Mouse (Mus musculus) midbrain, embryonic 11.5 days (tissue): ENCODE data around the gene Smad3. TPM values are rescaled to one million over a fixed set of nuclear protein-coding genes. Genes with fewer than 3 reads are reported as not detected.
A peak's percentile ranks its signal among the peaks of the same experiment; 100 is the strongest.

Experiments used
- ATAC-seq: fragments of 200-750 bp; cut with Nextera tagmentation; 2 replicates; pipeline ENCODE4 v1.8.0; 2017; ENCODE audit warnings: moderate TSS enrichment, moderate library complexity; ENCODE audit not compliant: low FRiP score
- DNase-seq: peaks from one replicate; pipeline ENCODE4 v3.0.0; 2015; ENCODE audit warnings: low spot score; ENCODE audit errors: missing footprints
- H3K27ac ChIP-seq: fragments of 300-500 bp; sonication (generic); 2 replicates; pipeline ENCODE4 v1.5.1; 2014; ENCODE audit warnings: low read depth, low read length
- H3K27me3 ChIP-seq: fragments of 300-500 bp; sonication (generic); 2 replicates; pipeline ENCODE4 v1.6.1; 2014; ENCODE audit warnings: mild to moderate bottlenecking, low read length, moderate library complexity, mixed read lengths; ENCODE audit not compliant: control insufficient read depth, insufficient read depth
- H3K36me3 ChIP-seq: fragments of 300-500 bp; sonication (generic); 2 replicates; pipeline ENCODE4 v1.6.1; 2014; ENCODE audit warnings: mild to moderate bottlenecking, low read length, moderate library complexity, mixed read lengths; ENCODE audit not compliant: control insufficient read depth, insufficient read depth
- H3K4me1 ChIP-seq: fragments of 300-500 bp; sonication (generic); 2 replicates; pipeline ENCODE4 v1.6.1; 2014; ENCODE audit warnings: low read length; ENCODE audit not compliant: control insufficient read depth, insufficient read depth
- H3K4me2 ChIP-seq: fragments of 300-500 bp; sonication (generic); 2 replicates; pipeline ENCODE4 v1.6.1; 2014; ENCODE audit warnings: mild to moderate bottlenecking, moderate library complexity
- H3K4me3 ChIP-seq: fragments of 300-500 bp; sonication (generic); 2 replicates; pipeline ENCODE4 v1.5.1; 2014; ENCODE audit warnings: low read depth, low read length
- H3K9ac ChIP-seq: fragments of 300-500 bp; sonication (generic); 2 replicates; pipeline ENCODE4 v1.6.1; 2014; ENCODE audit warnings: low read length
- H3K9me3 ChIP-seq: fragments of 300-500 bp; sonication (generic); 2 replicates; pipeline ENCODE4 v1.6.1; 2016; ENCODE audit warnings: low read length; ENCODE audit not compliant: control insufficient read depth
- WGBS: fragments of 180-500 bp; shearing (Covaris S2); extraction: QIAGEN DNeasy Blood & Tissue Kit; methylation state at CpG from one replicate; pipeline ENCODE4 v1.1.7; 2014; 5-methylcytosine and 5-hydroxymethylcytosine counted together
- polyA plus RNA-seq: library from polyadenylated mRNA; unstranded; fragments of >200 nt; fragmentation: Nextera tagmentation; extraction: Ambion mirVana; gene quantifications from 2 replicates; pipeline ENCODE4 v1.2.1, GENCODE M21; 2014

Smad3 gene
- polyA plus RNA-seq, 1 experiment from 2014 or later: 16.5 TPM

DNA sequence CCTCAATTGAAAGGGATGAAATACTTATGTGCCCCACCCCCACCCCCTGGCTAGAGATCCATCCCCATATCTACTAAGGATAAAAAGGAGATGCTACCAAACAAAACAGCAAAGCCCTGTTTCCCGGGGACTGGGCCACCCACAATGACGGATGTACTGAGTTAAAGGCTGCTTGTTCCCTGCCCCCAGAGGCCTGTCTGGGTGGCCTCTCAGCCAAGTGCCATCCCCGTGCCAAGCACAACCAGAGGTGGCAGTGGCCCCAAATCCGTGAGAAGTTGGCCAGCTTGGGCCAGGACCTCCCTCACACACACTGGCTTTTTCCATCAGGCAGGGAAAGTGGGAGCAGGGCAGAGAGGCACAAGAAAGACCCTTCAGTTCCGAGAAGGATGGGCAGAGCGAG, 45.0 kb downstream of the Smad3 start:
- Histone ChIP-seq H3K36me3 (peaks cover 5% of the 10 kb centered on the region; the same call in 1 of the 2 replicates), H3K9ac (no peak overlapping the region), H3K9me3 (no peaks in the 10 kb centered on the region; the same call in 1 of the 2 replicates), H3K27ac (no peak overlapping the region), H3K4me2 (no peak overlapping the region), H3K27me3 (no peaks in the 10 kb centered on the region), H3K4me1 (peaks cover 8% of the 10 kb centered on the region), H3K4me3 (no peak overlapping the region)
- DNase-seq (no peak), ATAC-seq (no peak)
- 72% methylated on average over 6 of the region's 6 CpGs for WGBS

DNA sequence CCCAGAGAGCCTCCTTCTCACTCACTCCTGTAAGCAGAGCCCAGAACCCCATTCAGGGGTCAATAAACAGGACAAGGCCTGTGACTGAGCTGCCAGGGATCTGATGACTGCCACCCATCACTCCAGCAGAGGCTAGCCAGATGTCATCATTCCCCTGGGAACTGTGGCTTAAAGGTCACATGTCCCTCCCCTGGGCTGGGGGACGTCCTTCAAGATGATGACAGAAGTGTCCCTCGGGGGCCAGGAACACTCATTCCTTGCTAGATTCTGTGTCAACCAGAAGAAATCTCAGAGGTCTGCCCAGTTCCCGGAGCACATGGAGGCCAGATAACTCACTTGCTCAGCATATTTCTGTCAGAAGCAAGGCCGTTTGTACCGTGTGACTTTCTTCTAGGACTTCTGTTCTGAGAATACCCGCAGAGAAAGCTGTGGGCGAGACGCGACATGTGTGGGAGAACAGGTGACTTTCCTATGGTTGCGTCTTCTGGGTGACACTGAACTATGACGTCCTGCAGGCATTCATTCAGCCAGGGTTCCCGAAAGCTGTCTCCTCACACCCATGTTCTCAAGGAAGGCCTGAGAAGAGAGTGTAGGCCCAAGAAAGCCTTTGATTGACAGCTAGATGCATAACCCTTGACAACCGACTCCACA, 46.1 kb downstream of the Smad3 start:
- H3K4me1 ChIP-seq: peaks cover 8% of the 10 kb centered on the region

DNA sequence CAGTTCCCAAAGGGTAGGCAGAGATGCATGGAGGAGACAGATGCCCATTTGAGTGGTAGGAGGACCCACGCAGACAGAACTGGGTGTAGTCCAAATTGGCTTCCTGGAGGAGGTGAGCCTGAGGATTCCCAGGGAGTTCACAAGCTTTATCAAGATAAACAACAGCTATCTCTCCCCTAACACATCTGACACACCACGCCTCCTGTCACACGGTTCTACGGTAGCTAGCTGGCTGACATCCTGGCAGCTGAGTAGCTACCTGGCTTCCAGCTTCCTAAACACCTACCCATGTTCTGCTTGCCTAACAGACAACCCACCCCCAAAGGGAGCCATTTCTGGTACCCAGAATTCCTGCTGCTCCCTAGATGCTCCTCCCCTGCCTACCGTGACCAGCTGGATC, 47.9 kb downstream of the Smad3 start:
- H3K4me1 ChIP-seq: peaks cover 8% of the 10 kb centered on the region; the same call in 1 of the 2 replicates
- no peaks in the 10 kb centered on the region; the same call in 1 of the 2 replicates for H3K9me3 ChIP-seq
- H3K27me3 ChIP-seq: no peaks in the 10 kb centered on the region
- 98% methylated on average over 5 of the region's 5 CpGs for WGBS
- H3K9ac ChIP-seq: no peak overlapping the region
- no peak overlapping the region for H3K4me2 ChIP-seq
- DNase-seq: no peak
- ATAC-seq: no peak
- H3K27ac ChIP-seq: no peak overlapping the region
- peaks cover 5% of the 10 kb centered on the region; the same call in 1 of the 2 replicates for H3K36me3 ChIP-seq
- H3K4me3 ChIP-seq: no peak overlapping the region

More for the DNA sequence above, 46.1 kb downstream of the Smad3 start:
- DNase-seq (no peak), ATAC-seq (no peak)
- Histone ChIP-seq H3K36me3 (peaks cover 5% of the 10 kb centered on the region; the same call in 1 of the 2 replicates), H3K4me3 (no peak overlapping the region), H3K27me3 (no peaks in the 10 kb centered on the region), H3K9ac (no peak overlapping the region), H3K27ac (no peak overlapping the region), H3K9me3 (no peaks in the 10 kb centered on the region; the same call in 1 of the 2 replicates), H3K4me2 (no peak overlapping the region)
- 84% methylated on average over 13 of the region's 13 CpGs for WGBS

DNA sequence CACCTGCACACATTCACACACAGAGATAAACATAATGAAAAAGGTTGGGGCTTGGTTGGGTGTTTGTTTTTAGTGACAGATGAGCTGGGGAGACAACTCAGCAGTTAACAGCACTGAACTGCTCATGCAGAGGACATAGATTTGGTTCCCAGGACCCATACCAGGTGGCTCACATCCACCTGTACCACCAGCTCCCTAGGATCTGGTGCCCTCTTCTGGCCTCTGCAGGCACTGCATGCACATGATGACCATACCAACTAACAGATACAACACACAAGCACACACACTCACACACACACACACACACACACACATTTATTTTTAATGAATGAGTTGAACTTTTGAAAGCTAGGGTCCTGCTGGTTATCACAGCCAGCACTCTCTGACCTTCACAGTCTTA, 48.5 kb downstream of the Smad3 start:
- H3K27ac ChIP-seq: no peak overlapping the region
- H3K36me3 ChIP-seq: peaks cover 5% of the 10 kb centered on the region; the same call in 1 of the 2 replicates
- H3K4me3 ChIP-seq: no peak overlapping the region
- no peak overlapping the region for H3K9ac ChIP-seq
- no peak overlapping the region for H3K4me2 ChIP-seq
- H3K4me1 ChIP-seq: peaks cover 8% of the 10 kb centered on the region; the same call in 1 of the 2 replicates
- DNase-seq (no peak), ATAC-seq (no peak)
- H3K9me3 ChIP-seq: no peaks in the 10 kb centered on the region; the same call in 1 of the 2 replicates
- no peaks in the 10 kb centered on the region for H3K27me3 ChIP-seq

DNA sequence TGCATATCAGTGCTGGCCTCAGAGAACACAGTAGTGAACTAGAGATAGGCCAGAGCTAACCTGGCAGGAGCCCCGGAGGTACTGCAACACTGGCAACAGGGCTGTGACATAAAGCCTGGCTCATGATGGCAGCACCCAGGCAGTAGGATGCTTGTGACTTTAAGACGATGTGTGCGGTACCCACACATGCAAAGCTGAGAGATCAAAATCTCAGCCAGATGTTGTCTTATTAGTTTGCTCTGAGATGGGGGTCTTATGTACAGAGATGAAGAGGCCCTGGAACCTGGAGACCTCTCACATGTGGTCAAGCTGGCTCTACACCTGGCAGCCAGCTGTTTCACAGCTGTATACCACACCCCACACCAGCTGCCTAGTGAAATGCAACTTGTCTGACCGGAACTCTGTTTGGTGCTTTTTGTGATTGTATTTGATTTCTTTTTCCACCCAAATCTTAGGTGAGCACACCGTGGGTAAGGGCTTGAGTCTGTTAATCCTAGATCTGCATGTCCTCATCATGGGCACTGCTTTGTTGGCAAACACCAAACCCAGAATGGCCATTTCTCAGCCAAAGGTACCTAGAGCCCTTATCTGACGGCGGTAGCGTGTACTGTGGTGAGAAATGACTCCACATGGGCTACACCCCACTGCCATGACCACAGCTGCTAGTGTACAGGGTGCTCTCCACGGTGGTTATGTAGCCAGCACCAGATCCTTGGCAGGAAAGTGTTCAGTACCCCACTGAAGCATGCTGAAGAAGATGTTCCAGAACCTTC, 49.8 kb downstream of the Smad3 start:
- no peak overlapping the region for H3K4me3 ChIP-seq
- no peak overlapping the region for H3K27ac ChIP-seq
- H3K4me2 ChIP-seq: no peak overlapping the region
- peaks cover 5% of the 10 kb centered on the region; the same call in 1 of the 2 replicates for H3K36me3 ChIP-seq
- H3K27me3 ChIP-seq: no peaks in the 10 kb centered on the region
- H3K9ac ChIP-seq: no peak overlapping the region
- no peaks in the 10 kb centered on the region; the same call in 1 of the 2 replicates for H3K9me3 ChIP-seq
- DNase-seq (no peak), ATAC-seq (no peak)
- H3K4me1 ChIP-seq: peaks cover 7% of the 10 kb centered on the region; the same call in 1 of the 2 replicates
- WGBS: 94% methylated on average over 9 of the region's 9 CpGs

DNA sequence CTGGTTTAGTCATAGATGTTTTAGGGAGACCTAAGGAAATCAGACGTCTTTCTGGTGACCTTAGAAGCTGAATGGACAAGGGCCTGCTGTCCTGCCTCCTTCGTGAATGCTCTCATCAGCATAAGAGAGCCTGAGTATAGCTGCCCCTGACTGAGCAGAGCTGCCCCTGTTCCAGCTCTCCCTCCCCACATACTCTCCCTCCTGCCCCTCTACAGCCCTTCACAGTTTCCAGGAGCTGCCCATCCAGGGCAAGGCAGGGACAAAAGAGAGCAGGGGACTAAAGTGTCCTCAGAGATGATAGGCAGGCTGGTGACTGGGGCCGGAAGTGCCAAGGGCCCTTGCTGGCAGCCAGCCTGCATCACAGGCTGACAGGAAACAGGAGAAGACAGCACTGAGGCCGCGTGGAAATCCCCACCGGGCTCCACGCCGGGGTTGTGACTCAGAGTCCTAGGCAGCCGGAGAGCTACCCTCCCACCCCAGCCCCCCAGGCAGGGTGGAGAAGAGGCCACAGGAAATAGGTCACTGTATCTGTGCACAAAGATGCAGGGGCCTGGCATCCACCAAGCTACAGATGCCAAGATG, 51.6 kb downstream of the Smad3 start:
- peaks cover 5% of the 10 kb centered on the region; the same call in 1 of the 2 replicates for H3K4me1 ChIP-seq
- no peak overlapping the region for H3K4me3 ChIP-seq
- H3K4me2 ChIP-seq: no peak overlapping the region
- H3K36me3 ChIP-seq: peaks cover 5% of the 10 kb centered on the region; the same call in 1 of the 2 replicates
- WGBS: 45% methylated on average over 9 of the region's 9 CpGs
- DNase-seq: no peak
- H3K27me3 ChIP-seq: no peaks in the 10 kb centered on the region
- peak overlapping the region; percentile 7; the same call in 1 of the 2 replicates for H3K9ac ChIP-seq
- no peak overlapping the region for H3K27ac ChIP-seq
- ATAC-seq: no peak
- no peaks in the 10 kb centered on the region; the same call in 1 of the 2 replicates for H3K9me3 ChIP-seq

DNA sequence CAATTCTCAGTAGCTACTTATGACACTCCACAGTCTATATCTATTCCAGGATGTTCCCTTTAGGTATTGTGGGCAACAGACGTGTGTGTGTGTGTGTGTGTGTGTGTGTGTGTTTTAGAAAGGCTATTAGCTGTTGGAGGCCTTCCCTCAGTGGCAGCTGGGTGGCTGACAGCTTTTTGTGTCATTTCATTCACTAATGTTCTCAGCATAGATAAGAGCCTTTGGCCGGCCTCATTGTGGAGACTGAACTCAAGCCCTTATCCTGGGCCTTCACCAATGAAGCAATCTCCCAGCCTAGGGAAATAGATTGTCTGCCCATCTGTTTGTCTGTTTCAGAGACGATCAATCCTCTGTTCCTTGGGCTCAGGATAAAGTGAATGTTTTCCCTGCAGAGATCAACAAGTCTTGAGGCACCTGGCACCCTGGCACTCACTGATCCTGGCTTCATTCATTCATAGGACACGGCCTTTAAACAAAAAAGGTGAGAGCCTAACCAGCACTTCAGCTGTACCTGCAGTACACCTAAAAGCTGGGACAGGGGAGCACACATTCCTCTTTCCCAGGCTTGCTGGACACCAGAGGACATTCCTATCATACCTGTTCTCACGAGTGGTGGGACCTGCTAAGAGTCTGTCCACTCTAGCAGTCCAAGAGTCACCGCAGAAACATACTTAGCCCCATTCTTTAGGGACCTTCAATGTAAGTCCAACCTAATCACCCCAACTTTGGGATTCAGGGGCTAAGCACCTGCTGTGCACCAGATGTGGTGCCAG, 52.6 kb downstream of the Smad3 start:
- Histone ChIP-seq H3K4me2 (no peak overlapping the region), H3K4me3 (no peak overlapping the region), H3K9me3 (no peaks in the 10 kb centered on the region; the same call in 1 of the 2 replicates), H3K9ac (no peak overlapping the region), H3K27me3 (no peaks in the 10 kb centered on the region), H3K27ac (no peak overlapping the region), H3K36me3 (peaks cover 5% of the 10 kb centered on the region; the same call in 1 of the 2 replicates), H3K4me1 (peaks cover 5% of the 10 kb centered on the region; the same call in 1 of the 2 replicates)
- 79% methylated on average over 6 of the region's 6 CpGs for WGBS
- DNase-seq (peak; percentile 66), ATAC-seq (no peak)

DNA sequence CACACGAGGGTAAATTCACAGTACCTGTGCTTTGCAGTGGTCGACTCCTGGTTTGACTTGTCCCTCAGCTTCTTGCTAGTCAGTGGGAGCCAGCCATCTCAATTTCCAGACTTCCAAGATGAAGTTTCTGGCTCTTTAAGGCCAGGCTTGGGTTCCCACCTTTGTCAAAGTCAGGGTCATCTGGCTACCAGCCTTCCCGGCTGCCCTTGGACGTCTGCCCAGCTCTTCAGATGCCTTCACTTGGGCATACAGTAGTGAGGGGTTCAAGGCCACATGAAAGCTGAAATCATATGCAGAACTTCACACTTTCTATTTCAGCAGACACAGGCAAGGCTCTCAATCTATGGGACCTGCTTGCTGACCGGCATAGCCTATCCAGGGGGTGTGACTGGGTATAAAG, 53.7 kb downstream of the Smad3 start:
- Histone ChIP-seq H3K27me3 (no peaks in the 10 kb centered on the region), H3K4me1 (peaks cover 5% of the 10 kb centered on the region; the same call in 1 of the 2 replicates), H3K4me3 (no peak overlapping the region), H3K9me3 (no peaks in the 10 kb centered on the region), H3K36me3 (no peaks in the 10 kb centered on the region), H3K27ac (no peak overlapping the region), H3K9ac (no peak overlapping the region), H3K4me2 (no peak overlapping the region)
- WGBS: 91% methylated on average over 5 of the region's 5 CpGs
- no peak for ATAC-seq
- no peak for DNase-seq
